Mouse (Mus musculus) MEL (cell line): ENCODE measurements around the gene Eif2ak4. TPM values are rescaled to one million over a fixed set of nuclear protein-coding genes. Genes with fewer than 3 reads are reported as not detected.

Source experiments
- DNase-seq: peaks from one replicate; pipeline ENCODE4 v3.0.0; 2011; ENCODE audit warnings: low read depth, low spot score
- H3K27ac ChIP-seq: 2 replicates; pipeline ENCODE4 v1.5.1; 2012; ENCODE audit warnings: low read depth, mild to moderate bottlenecking, control low read depth, low read length, moderate library complexity; ENCODE audit not compliant: control insufficient read depth
- H3K27me3 ChIP-seq, 2 experiments: fragments of 150-350 bp in 1 of 2; sonication (generic) in 1 of 2; 2 replicates each; pipeline ENCODE4 v1.6.1; 2012; ENCODE audit warnings: low read length in 2 of 2, mild to moderate bottlenecking in 2 of 2, improper control_type of control experiment in 1 of 2, moderate library complexity in 1 of 2; ENCODE audit not compliant: insufficient read depth in 2 of 2, control insufficient read depth in 1 of 2
- H3K36me3 ChIP-seq, 2 experiments: 2 replicates each; pipeline ENCODE4 v1.6.1; 2012 to 2014; ENCODE audit warnings: low read length in 2 of 2, improper control_type of control experiment in 1 of 2, inconsistent platforms in 1 of 2, mild to moderate bottlenecking in 1 of 2; ENCODE audit not compliant: insufficient read depth in 2 of 2, control insufficient read depth in 1 of 2
- H3K4me1 ChIP-seq, 2 experiments: fragments of 150-350 bp in 1 of 2; sonication (generic) in 1 of 2; 2 replicates each; pipeline ENCODE4 v1.6.1; 2012; ENCODE audit warnings: low read length in 2 of 2, improper control_type of control experiment in 1 of 2, mild to moderate bottlenecking in 1 of 2; ENCODE audit not compliant: insufficient read depth in 2 of 2, control insufficient read depth in 1 of 2
- H3K4me3 ChIP-seq, 2 experiments: fragments of 150-350 bp in 1 of 2; sonication (generic) in 1 of 2; 2 replicates each; pipeline ENCODE4 v1.5.1; 2012; ENCODE audit warnings: low read depth in 2 of 2, low read length in 2 of 2, mild to moderate bottlenecking in 2 of 2, moderate library complexity in 2 of 2, control low read depth in 1 of 2, improper control_type of control experiment in 1 of 2; ENCODE audit not compliant: control insufficient read depth in 1 of 2, insufficient read depth in 1 of 2
- H3K79me2 ChIP-seq: 2 replicates; pipeline ENCODE4 v1.6.1; 2012; ENCODE audit warnings: mild to moderate bottlenecking, low read length, moderate library complexity; ENCODE audit not compliant: control insufficient read depth, poor library complexity, insufficient read depth
- H3K9ac ChIP-seq: 2 replicates; pipeline ENCODE4 v1.6.1; 2012; ENCODE audit warnings: low read depth, mild to moderate bottlenecking, control low read depth, low read length, moderate library complexity; ENCODE audit not compliant: control insufficient read depth, poor library complexity, severe bottlenecking
- H3K9me3 ChIP-seq: fragments of 150-350 bp; sonication (generic); replicated peaks from 2 replicates; pipeline ENCODE4 v1.6.1; 2012; ENCODE audit warnings: mild to moderate bottlenecking, low read length, improper control_type of control experiment, moderate library complexity; ENCODE audit not compliant: insufficient read depth
- BHLHE40 ChIP-seq: IDR thresholded peaks from 2 replicates; pipeline ENCODE4 v1.6.1; 2012; ENCODE audit warnings: low read depth, mild to moderate bottlenecking, inconsistent platforms, low read length, improper control_type of control experiment, borderline replicate concordance
- CTCF ChIP-seq, 3 experiments: IDR thresholded peaks in 2 of 3; conservative IDR thresholded peaks in 1 of 3; 2 replicates each; pipeline ENCODE4 v1.5.1; 2011 to 2012; ENCODE audit warnings: low read length in 3 of 3, low read depth in 2 of 3, mild to moderate bottlenecking in 2 of 3, improper control_type of control experiment in 1 of 3, inconsistent platforms in 1 of 3, mixed read lengths in 1 of 3, moderate library complexity in 1 of 3; ENCODE audit not compliant: control insufficient read depth in 1 of 3, insufficient read depth in 1 of 3, poor library complexity in 1 of 3, severe bottlenecking in 1 of 3
- KAT2A ChIP-seq: conservative IDR thresholded peaks from 2 replicates; pipeline ENCODE4 v1.6.1; 2012; ENCODE audit warnings: low read depth, low read length, improper control_type of control experiment, inconsistent platforms
- MAX ChIP-seq: IDR thresholded peaks from 2 replicates; pipeline ENCODE4 v1.6.1; 2011; ENCODE audit warnings: low read length, improper control_type of control experiment
- MEF2A ChIP-seq: IDR thresholded peaks from 2 replicates; pipeline ENCODE4 v1.6.1; 2014; ENCODE audit warnings: low read depth, mild to moderate bottlenecking, inconsistent platforms, low read length, improper control_type of control experiment; ENCODE audit not compliant: poor library complexity, insufficient replicate concordance, severe bottlenecking; ENCODE audit errors: extremely low read depth
- MYB ChIP-seq: IDR thresholded peaks from 2 replicates; pipeline ENCODE4 v1.6.1; 2011; ENCODE audit warnings: mild to moderate bottlenecking, low read depth, low read length, improper control_type of control experiment
- MYC ChIP-seq: IDR thresholded peaks from 2 replicates; pipeline ENCODE4 v1.6.1; 2011; ENCODE audit warnings: low read depth, mild to moderate bottlenecking, low read length, improper control_type of control experiment, moderate library complexity
- NRF1 ChIP-seq: IDR thresholded peaks from 2 replicates; pipeline ENCODE4 v1.6.1; 2014; ENCODE audit warnings: low read depth, mild to moderate bottlenecking, inconsistent platforms, low read length, improper control_type of control experiment, moderate library complexity; ENCODE audit not compliant: poor library complexity, insufficient read depth, severe bottlenecking
- POLR2A ChIP-seq, 2 experiments: IDR thresholded peaks; 2 replicates each; pipeline ENCODE4 v1.6.1; 2011 to 2012; ENCODE audit warnings: low read length in 2 of 2, mild to moderate bottlenecking in 2 of 2, control low read depth in 1 of 2, improper control_type of control experiment in 1 of 2, low read depth in 1 of 2, moderate library complexity in 1 of 2; ENCODE audit not compliant: control insufficient read depth in 1 of 2, insufficient read depth in 1 of 2, poor library complexity in 1 of 2
- RCOR1 ChIP-seq: IDR thresholded peaks from 2 replicates; pipeline ENCODE4 v1.6.1; 2012; ENCODE audit warnings: low read depth, mild to moderate bottlenecking, inconsistent platforms, low read length, improper control_type of control experiment
- TAL1 ChIP-seq: IDR thresholded peaks from 2 replicates; pipeline ENCODE4 v1.6.1; 2012; ENCODE audit warnings: mild to moderate bottlenecking, inconsistent platforms, low read length, moderate library complexity, mixed read lengths
- TCF12 ChIP-seq: IDR thresholded peaks from 2 replicates; pipeline ENCODE4 v1.6.1; 2014; ENCODE audit warnings: low read depth, mild to moderate bottlenecking, inconsistent platforms, low read length, improper control_type of control experiment, moderate library complexity
- UBTF ChIP-seq: IDR thresholded peaks from 2 replicates; pipeline ENCODE4 v1.6.1; 2012; ENCODE audit warnings: low read depth, mild to moderate bottlenecking, inconsistent platforms, low read length, improper control_type of control experiment, moderate library complexity, borderline replicate concordance; ENCODE audit not compliant: insufficient read depth
- USF1 ChIP-seq: IDR thresholded peaks from 2 replicates; pipeline ENCODE4 v1.6.1; 2014; ENCODE audit warnings: low read depth, mild to moderate bottlenecking, inconsistent platforms, low read length, improper control_type of control experiment, moderate library complexity
- ZMIZ1 ChIP-seq: IDR thresholded peaks from 2 replicates; pipeline ENCODE4 v1.6.1; 2012; ENCODE audit warnings: low read depth, mild to moderate bottlenecking, inconsistent platforms, low read length, improper control_type of control experiment, moderate library complexity
- ZNF384 ChIP-seq: IDR thresholded peaks from 2 replicates; pipeline ENCODE4 v1.6.1; 2012; ENCODE audit warnings: low read depth, mild to moderate bottlenecking, inconsistent platforms, low read length, improper control_type of control experiment
- polyA plus RNA-seq, 2 experiments: library from polyadenylated mRNA; stranded (reverse) in 1 of 2; unstranded in 1 of 2; fragments of >175 nt in 1 of 2; fragments of >200 nt in 1 of 2; gene quantifications; 2 replicates each; pipeline versions ENCODE4 v1.2.1 to v1.2.4; 2012; ENCODE audit warnings: low replicate concordance in 2 of 2, low read depth in 1 of 2; ENCODE audit not compliant: insufficient read length in 2 of 2, insufficient read depth in 1 of 2, missing spikeins in 1 of 2
- total RNA-seq: library from RNA; depleted of rRNA; stranded (reverse); fragments of 300-350 nt; gene quantifications from 2 replicates; pipeline ENCODE4 v1.2.3, GENCODE M21; 2012

Gene Eif2ak4
- total and polyA plus RNA-seq, 3 experiments, result 13.2 to 15.5 TPM; not detected in 1

DNA sequence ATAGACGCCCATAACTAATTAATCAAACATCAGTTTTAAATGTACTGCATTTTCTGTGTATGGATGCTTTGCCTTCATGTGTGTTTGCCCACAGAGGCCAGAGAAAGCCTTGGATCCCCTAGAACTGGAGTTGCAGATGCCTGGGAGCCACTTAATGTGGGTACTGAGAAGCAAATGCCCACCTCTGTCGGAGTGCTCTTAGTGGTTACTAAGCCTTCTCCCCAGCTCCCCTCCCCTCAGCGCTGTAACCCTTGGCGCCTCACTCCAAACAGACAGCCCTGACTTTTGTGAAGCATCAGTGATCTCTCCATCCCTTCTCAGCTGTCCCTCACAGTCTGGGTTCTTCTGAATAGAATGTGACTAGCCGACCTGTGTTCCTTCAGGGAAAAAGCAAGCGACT is 110.1 kb downstream of the Eif2ak4 start:
- no peak overlapping the region for H3K27ac ChIP-seq
- H3K9me3 ChIP-seq, result no peaks in the 10 kb centered on the region
- H3K9ac ChIP-seq, result no peak overlapping the region
- H3K36me3 ChIP-seq, result no peaks in the 10 kb centered on the region
- H3K4me3 ChIP-seq, result no peak overlapping the region
- no peak for DNase-seq
- H3K27me3 ChIP-seq, result peaks cover 11 to 13% of the 10 kb centered on the region in 2 experiments
- H3K4me1 ChIP-seq, result no peaks in the 10 kb centered on the region
- no peaks in the 10 kb centered on the region for H3K79me2 ChIP-seq
- TF ChIP-seq MEF2A, result no peak
- TF ChIP-seq CTCF (IDR thresholded peaks at IDR 0.05 in 2 of 3, conservative IDR thresholded peaks at IDR 0.05 in 1 of 3; ENCODE audit: control insufficient read depth in 1 of 3, insufficient read depth in 1 of 3, low read depth in 2 of 3, low read length in 3 of 3, poor library complexity in 1 of 3, severe bottlenecking in 1 of 3), result no peak
- TF ChIP-seq POLR2A (IDR thresholded peaks at IDR 0.05; ENCODE audit: control insufficient read depth in 1 of 2, insufficient read depth in 1 of 2, low read depth in 1 of 2, low read length in 2 of 2, poor library complexity in 1 of 2), result no peak
- TF ChIP-seq USF1, result no peak
- TF ChIP-seq TCF12, result no peak
- TF ChIP-seq RCOR1, result no peak
- no peak for TF ChIP-seq MYC
- no peak for TF ChIP-seq ZMIZ1
- no peak for TF ChIP-seq UBTF
- no peak for TF ChIP-seq KAT2A
- TF ChIP-seq MYB, result no peak
- TF ChIP-seq MAX, result no peak
- TF ChIP-seq, all 39 proteins: peak for 0

DNA sequence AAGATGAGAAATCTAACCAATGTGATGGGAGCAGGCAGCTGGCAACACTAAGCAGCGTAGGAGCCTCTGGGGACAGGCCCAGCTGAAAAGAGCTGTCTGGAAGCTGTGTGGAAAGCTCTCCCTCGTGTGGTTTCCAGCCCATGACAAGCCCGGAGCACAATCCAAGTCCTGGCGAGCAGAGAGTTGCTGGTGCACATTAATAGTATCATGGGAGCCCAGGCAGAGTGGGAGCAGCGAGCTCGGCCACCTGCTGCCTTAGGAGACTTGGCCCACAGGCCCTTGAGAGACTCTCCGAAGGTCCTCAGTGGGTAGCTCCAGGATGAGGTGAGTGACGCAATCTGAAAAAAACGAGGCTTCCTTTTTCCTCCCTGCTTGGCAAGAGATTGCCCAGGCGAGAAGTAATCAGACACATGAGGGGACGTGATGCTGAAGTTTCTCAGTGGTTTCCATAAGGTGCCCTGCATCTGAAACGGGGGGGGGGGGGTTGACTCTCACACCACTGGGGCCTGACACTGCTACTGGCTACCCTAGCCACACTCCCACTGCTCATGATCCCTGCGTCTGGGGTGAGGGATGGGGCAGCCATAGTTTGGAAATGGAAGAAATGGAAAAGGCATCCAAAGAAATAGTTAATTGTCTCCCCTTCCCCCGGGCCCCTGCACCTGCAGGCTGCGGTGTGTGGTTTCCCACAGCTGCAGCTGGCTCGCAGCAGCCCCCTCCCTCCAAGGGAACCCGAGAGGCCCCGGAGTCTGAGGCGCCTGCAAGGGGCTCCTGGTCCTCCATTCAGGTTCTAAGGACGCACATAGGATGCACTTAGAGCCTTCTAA is 110.9 kb downstream of the Eif2ak4 start:
- DNase-seq, result no peak
- Histone ChIP-seq H3K4me1 (no peaks in the 10 kb centered on the region), H3K27ac (no peak overlapping the region), H3K27me3 (peaks cover 15% of the 10 kb centered on the region in 2 experiments), H3K36me3 (no peaks in the 10 kb centered on the region), H3K4me3 (no peak overlapping the region), H3K9me3 (no peaks in the 10 kb centered on the region), H3K9ac (no peak overlapping the region), H3K79me2 (no peaks in the 10 kb centered on the region)
- no peak for TF ChIP-seq BHLHE40
- TF ChIP-seq NRF1, result no peak
- TF ChIP-seq TAL1, result no peak
- TF ChIP-seq ZNF384, result no peak
